Mouse (Mus musculus): ENCODE results near the gene Icam1.
"Not testable (repeated sequence)": the region's sequence is repeated elsewhere in the genome, so short reads cannot be mapped to it uniquely, and the experiment has no call there.

The Icam1 gene

DNA sequence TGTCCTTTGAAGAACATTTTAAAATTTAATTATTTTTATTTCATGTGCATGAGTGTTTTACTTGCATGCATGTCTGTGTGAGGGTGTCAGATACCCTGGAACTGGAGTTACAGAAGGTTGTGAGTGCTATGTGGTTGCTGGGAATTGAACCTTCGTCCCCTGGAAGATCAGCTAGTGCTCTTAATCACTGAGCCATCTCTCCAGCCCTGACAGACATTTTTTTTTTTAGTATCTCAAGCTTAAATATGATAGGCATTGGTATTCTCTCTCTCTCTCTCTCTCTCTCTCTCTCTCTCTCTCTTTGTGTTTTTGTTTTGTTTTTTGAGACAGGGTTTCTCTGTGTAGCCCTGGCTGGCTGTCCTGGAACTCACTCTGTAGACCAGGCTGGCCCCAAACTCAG, 29.0 kb downstream of the Icam1 start:
- not testable (repeated sequence) for DNase-seq (ENCODE audit: extremely low spot score, low spot score)

DNA sequence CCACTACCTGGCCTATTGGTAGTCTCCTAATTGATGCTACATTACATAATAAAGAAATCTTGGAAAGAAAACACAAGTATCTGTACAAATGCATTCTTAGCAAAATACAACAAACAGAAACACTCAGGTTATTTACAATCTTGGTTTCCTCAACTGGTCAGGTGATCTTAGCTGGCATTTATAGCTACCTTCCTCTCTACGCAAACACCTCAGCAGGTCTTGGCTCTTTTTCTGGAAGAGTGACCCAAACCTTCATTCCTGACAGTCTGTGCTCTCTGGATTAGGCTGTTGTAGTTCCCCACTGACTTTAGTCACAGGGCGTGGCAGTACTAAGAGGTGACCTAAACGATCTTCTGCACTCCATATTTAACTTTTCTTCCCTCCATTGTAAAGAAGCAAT, 29.4 kb downstream of the Icam1 start:
- no peak for DNase-seq (ENCODE audit: extremely low spot score, low spot score)

GRCm38 (mm10) chr9:21051578-21051977, 35.8 kb downstream of the Icam1 start:
- no peak for DNase-seq (ENCODE audit: extremely low spot score, low spot score)

GRCm38 (mm10) chr9:21062928-21063327, 47.1 kb downstream of the Icam1 start:
- DNase-seq (ENCODE audit: extremely low spot score, low spot score): no peak

GRCm38 (mm10) chr9:21067006-21067684, 51.4 kb downstream of the Icam1 start, which contains the start of gene Zglp1:
Gene Zglp1, minus strand, starts transcription at chr9:21067093.
- no peak for DNase-seq (ENCODE audit: extremely low spot score, low spot score)

DNA sequence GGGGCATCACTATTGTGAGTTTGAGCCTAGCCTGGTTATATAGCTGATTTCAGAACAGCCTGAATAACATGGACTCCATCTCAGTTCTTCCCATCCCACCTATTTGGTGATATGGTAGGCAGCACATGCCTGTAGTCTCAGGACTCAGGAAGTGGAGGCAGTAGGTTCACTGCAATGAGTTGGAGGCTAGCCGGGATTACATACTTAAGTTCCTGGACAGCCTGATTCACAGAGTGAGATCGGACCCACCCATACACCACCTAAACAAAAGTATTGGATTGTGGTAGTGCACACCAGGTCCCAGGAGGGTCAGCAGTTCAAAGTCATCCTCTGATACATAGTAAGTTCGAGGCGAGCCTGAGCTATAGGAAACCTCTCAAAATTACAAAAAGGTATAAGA, 56.9 kb downstream of the Icam1 start:
- DNase-seq (ENCODE audit: extremely low spot score, low spot score): no peak

GRCm38 (mm10) chr9:21073044-21073840, 57.5 kb downstream of the Icam1 start, which contains the start of the genes Gm49373 and Fdx1l:
Gene Gm49373, minus strand, starts transcription at chr9:21073096.
Gene Fdx1l, minus strand, starts transcription at chr9:21073614.
- DNase-seq (ENCODE audit: extremely low spot score, low spot score): peak; percentile 90

GRCm38 (mm10) chr9:21074173-21074572, 58.4 kb downstream of the Icam1 start:
- DNase-seq (ENCODE audit: extremely low spot score, low spot score): no peak

DNA sequence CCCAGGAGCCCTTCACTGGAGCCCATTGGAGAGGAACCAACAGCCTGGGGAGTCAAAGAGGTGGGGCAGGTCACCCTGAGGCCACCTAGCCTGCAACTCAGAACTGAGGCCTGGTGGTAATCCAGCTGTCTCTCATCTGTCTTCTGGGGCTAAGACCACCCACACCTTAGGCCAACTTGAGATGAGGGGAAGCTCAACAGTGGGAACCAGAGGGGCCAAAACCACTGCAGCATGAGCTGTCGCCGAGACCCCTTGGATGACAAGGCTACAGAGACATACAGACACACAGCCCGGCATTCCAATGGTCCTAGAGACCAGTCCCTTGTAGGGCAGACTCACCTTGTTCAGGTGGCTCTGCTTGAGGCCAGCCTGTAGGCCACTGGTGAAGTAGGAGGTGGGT, 59.8 kb downstream of the Icam1 start:
- no peak for DNase-seq (ENCODE audit: extremely low spot score, low spot score)

Measured in neural tube, embryonic 10.5 days (tissue).